Mouse (Mus musculus) embryo, embryonic 11 days (tissue): ENCODE results near the gene Morf4l1.

Experiments used
- DNase-seq: peaks from one replicate; pipeline ENCODE4 v3.0.0-alpha.2; 2015

Gene Morf4l1

DNA sequence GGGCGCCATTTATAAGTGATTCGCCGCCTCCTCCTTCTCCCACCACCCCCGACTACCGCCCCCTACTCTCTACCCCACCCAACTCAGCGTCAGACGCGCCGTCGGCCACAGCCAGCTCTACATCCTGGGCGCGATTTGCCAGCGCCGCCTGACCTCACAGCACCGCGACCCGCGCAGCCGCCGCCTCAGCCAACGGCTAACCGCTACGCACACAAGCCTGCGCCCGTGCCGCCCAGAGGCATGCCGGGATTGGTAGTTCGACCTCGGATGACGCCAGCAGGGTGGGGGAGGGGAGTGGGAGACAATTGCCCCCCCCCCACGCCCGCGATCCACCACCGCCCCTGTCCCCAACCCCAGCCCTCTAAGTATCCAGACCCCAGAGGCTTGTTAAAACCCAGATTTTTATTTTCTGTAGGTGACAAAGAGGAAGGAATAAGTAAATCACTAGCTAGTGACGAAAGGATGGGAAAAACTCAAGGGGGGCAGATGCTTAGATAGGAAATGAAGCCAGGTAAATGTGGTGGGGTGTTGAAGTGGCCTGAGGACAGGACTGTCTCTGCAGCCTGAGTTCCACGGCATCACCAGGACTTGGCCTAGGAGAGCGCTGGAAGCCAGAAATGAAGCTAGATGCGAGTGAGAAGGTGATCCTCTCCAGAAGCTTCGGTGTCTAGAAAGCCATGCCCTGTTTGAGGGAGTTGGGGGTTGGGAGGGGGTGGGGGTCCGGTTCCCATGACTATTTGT, at the start of gene Morf4l1:
Gene Morf4l1 (minus strand): TSS at position 208 of the 741 bp plus-strand sequence.
- peak; percentile 98 for DNase-seq

- peak; percentile 66 for DNase-seq
These were observed 49.1 kb upstream of the Morf4l1 start for GRCm38 (mm10) chr9:90163749-90164095.

- peak; percentile 79 for DNase-seq
These were observed 48.6 kb upstream of the Morf4l1 start, which contains the start of gene Adamts7 for GRCm38 (mm10) chr9:90162926-90163748. Gene Adamts7, plus strand, starts transcription at chr9:90163069.

DNA sequence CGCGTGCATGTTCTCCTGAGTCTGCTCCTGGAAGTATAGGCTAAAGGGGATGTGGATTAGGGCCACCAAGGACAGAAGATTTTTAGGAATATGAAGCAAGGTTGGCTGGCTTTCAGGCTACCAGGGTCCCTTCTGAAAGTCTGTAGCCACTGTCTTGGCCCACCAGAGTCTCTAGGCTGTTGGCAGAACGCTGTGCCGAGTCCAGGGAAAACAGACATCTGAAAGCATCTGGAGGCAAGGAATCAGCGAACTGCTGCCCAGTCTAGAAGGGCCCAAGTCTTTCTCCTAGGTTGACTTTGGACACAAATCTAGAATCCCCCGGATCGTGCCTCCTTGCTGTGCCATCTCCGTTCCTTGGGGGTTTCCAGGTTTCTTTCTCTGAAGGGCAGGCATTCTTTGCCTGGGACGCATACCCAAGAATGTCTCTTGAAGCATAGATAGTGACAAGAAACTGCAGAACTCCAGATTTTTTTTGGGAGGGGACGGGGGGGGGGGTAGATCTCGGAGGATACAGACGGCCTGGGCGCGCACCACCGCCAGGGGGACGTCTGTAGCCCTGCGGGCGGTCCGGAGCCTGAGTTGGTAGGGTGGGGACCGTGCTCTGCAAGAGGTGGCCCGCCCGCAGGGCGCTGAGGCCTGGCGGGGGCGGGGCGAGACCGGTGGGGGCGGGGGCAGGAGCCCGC, 47.8 kb upstream of the Morf4l1 start:
- peak; percentile 85 for DNase-seq

DNA sequence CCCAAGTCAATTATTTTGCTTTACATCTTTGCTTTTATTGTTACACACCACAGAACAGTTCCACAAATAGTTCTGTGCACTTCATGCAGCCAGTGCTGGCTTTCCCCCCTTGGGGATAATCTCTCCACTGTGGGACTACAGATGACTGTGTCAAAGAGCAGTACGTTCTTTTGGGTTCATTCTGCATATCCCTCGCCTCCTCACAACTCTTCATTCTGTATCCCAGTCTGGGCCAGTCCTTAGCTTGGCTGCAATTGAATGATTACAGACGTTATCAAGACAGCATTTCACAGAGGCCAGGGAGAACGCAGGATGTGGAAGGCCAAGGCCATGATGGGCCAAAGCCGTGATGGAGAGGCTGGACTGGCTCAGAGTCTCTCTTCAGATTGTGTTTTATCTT, 32.3 kb upstream of the Morf4l1 start:
- no peak for DNase-seq

GRCm38 (mm10) chr9:90145788-90146187, 31.2 kb upstream of the Morf4l1 start:
- DNase-seq, result no peak

DNA sequence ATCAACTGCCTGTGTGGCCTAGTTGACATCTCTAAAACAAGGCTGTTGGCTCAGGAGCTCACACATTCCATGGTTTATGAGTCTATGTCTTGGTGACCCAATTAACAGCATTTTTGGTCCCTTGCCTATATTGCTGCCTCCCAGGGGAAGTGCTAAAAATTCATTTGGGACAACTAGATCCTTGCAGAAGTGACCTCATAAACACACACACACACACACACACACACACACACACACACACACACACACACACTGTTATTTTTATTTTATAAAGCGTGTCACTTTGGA, 22.0 kb upstream of the Morf4l1 start:
- no peak for DNase-seq

- no peak for DNase-seq
These were observed 21.5 kb upstream of the Morf4l1 start for GRCm38 (mm10) chr9:90135963-90136677.

GRCm38 (mm10) chr9:90135466-90135865, 20.9 kb upstream of the Morf4l1 start:
- no peak for DNase-seq

- DNase-seq, result no peak
These were observed 19.2 kb upstream of the Morf4l1 start for GRCm38 (mm10) chr9:90133562-90134355.

- DNase-seq, result no peak
These were observed 14.1 kb upstream of the Morf4l1 start for GRCm38 (mm10) chr9:90128636-90129201.

DNA sequence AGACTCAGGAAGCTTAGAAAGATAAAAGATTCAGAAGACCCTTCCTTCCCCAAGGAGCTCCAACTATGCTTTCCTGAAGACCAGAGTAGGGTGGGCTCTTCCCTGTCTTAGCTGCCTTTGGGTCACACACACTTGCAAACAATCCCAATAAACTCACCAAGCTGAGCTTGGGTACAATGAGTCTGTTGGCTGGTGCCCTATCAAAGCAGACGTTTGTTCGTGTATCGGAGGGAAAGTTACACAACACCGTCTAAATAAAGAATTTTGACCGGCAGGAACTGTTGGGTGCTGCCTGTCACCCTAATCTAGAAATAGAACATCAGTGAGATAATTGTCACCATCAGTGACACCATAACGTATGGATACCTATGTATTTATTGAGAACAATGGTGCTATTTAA, 12.6 kb upstream of the Morf4l1 start:
- no peak for DNase-seq

DNA sequence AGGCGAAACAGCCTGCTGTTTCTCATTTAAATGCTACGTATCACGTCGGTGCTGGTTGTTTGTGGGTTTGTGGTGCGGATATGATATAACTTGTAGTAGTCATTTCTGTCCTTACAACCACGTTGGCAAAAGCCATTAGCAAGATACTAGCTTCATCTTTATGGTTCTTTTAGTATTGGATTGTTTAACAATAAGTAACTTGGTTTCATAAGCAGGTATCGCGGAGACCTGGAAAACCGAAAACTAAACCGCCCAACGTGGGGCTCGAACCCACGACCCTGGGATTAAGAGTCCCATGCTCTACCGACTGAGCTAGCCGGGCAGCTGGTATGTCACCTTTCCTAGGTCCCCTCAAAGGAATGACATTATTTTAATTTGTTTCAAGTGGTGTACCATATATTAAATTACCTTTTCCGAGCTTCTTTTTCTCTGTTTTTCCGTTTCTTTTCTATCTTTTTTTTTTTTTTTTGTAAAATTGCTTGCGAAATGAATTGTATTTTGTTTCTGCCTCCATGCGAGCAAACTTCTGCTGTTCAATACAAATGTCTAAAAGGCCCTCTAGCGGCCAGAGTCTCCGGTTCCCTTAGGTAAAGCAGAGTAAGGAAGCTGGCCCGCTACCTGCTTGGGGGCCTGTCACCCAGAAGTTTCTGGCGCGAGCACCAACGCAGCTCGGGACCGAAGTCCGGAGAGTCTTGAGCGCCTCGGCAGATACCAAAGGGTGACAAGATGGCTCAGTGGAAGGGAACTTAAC, 11.9 kb upstream of the Morf4l1 start:
- DNase-seq, result peak; percentile 90

- peak; percentile 31 for DNase-seq
These were observed 11.0 kb upstream of the Morf4l1 start for GRCm38 (mm10) chr9:90125416-90126099.

DNA sequence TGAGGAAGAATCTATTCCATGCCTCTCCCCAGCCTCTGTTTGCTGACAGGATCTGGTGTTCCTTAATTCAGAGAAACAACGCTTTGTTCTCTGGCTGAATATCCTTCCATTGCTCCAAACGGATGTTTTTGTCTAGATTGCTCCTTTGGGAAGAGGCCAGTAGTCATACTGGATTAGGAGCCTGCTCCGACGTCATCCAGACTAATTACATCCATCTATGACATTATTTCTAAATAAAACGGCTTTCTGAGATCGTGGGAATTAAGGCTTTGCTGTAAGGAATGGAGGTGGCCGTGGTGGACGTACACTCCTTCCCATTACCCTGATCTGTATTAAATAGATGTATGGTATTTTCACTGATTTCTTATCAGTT, 10.3 kb upstream of the Morf4l1 start:
- DNase-seq, result no peak

- no peak for DNase-seq
These were observed 9.7 kb upstream of the Morf4l1 start for GRCm38 (mm10) chr9:90124156-90124872.

- DNase-seq, result no peak
These were observed 7.7 kb upstream of the Morf4l1 start for GRCm38 (mm10) chr9:90122246-90122740.

DNA sequence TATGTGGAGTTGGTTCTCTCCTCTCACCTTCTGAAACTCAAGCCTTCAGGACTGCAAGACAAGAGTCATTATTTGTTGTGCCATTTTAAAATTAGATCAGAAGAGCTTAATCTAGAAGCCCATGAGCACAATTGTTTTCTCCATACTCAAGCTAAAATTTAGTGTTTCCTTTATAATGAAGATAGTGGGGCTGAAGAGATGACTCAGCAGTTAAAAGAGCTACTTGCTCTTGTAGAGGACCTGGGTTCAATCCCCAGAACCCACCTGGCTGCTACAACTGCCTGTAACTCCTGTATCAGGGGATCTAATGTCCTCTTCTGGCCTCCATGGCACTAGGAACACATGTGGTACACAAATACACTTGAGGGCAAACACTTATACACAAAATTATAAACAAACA, 2.7 kb upstream of the Morf4l1 start:
- no peak for DNase-seq

DNA sequence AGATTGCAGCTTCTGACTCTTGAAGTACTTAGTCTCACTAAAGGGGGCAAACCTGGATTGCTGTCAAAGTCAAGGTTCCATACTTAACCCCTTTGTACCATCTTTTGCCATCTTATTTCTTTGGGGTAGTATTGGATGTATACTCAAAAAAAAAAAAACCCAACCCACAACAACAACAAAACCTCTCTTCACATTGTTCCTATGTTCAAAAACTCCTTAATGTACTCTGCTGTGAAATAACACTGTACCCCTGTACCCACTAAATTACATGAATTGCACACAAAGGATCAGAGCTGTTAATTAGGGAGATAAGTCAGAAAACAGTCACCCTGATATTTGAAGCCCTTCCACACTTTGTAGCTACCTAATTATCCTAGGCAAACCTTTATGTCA, 730 bp upstream of the Morf4l1 start:
- DNase-seq, result no peak
